Mouse (Mus musculus): ENCODE measurements at regions not wholly inside any gene's neighbourhood (a gene's known extent, or its start where the extent isn't known, plus 50 kb on each side); places are given as distances from the start of the nearest gene placed in this dataset.

DNA sequence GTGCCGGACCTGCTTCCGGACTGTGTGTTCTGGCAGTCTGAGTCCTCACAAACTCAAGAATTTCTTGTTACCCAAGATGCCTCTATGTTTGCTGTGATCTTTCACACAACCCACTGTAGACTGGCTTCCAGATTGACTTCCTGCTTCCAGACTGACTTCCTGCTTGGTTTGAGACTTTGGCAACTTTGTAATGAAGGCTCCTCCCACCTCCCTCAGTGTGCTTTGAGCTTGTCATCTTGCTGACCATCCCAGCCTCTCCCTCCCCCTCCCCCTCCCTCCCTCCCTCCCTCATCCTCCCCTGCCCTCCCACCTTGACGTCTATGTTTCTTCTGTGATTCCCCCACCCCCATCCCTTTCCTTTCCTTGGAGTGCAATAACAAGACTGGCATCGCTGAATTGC lies 51.7 kb upstream of the Shb start:
- Histone ChIP-seq H3K36me3 (ENCODE audit: control insufficient read depth, insufficient read depth) (no peaks in the 10 kb centered on the region), H3K4me2 (ENCODE audit: low read depth) (no peak overlapping the region), H3K79me2 (ENCODE audit: control insufficient read depth, insufficient read depth) (no peaks in the 10 kb centered on the region), H3K27me3 (ENCODE audit: control insufficient read depth, insufficient read depth, insufficient read length) (peaks cover 71% of the 10 kb centered on the region), H3ac (ENCODE audit: control insufficient read depth, insufficient read length) (no peak overlapping the region), H3K4me3 (no peak overlapping the region)
- no peak for TF ChIP-seq E2F4 (IDR thresholded peaks at IDR 0.05; ENCODE audit: insufficient read depth)
- TF ChIP-seq MAX (IDR thresholded peaks at IDR 0.05; ENCODE audit: low read depth) = no peak
- no peak for TF ChIP-seq TCF3 (IDR thresholded peaks at IDR 0.05; ENCODE audit: insufficient read length, low read depth)
- no peak for TF ChIP-seq POLR2A (IDR thresholded peaks at IDR 0.05; ENCODE audit: insufficient read length, low read depth)
- TF ChIP-seq POLR2AphosphoS2 (IDR thresholded peaks at IDR 0.05; ENCODE audit: insufficient read length, low read depth) = no peak
- TF ChIP-seq REST (IDR thresholded peaks at IDR 0.05; ENCODE audit: insufficient read depth, insufficient read length) = no peak
- TF ChIP-seq MYOD1 (IDR thresholded peaks at IDR 0.05; ENCODE audit: control insufficient read depth in 1 of 3, insufficient read length in 2 of 3, low read depth in 2 of 3) = no peak
- no peak for TF ChIP-seq SRF (IDR thresholded peaks at IDR 0.05; ENCODE audit: control insufficient read depth, insufficient read length, low read depth)
- no peak for TF ChIP-seq MYOG (IDR thresholded peaks at IDR 0.05; ENCODE audit: control insufficient read depth in 1 of 3, insufficient read depth in 1 of 3, insufficient read length in 2 of 3, low read depth in 2 of 3)
- TF ChIP-seq USF1 (IDR thresholded peaks at IDR 0.05; ENCODE audit: low read depth) = no peak
- no peak for TF ChIP-seq TCF12 (IDR thresholded peaks at IDR 0.05; ENCODE audit: insufficient read depth, poor library complexity, severe bottlenecking)
- TF ChIP-seq CEBPB (IDR thresholded peaks at IDR 0.05; ENCODE audit: insufficient read depth, poor library complexity, severe bottlenecking) = no peak

DNA sequence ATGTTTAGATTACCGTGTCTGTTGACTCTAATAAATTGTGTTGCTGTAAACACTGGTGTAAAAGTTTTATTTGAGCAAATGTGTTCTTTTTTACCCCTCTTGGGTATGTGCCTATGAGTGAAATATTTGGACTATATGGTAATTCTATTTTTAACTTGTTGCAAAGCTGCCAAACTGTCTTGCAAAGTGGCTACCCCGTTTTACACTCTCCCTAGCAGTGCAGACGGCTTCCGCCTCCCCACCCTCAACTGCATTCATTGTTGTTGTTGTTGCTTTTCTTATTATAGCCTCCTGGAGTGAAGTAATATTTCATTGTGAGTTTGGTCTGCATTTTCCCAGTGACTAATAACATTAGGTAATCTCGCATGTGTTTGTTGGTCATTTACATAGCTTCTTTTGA lies 50.2 kb upstream of the Shb start:
- H3K79me2 ChIP-seq (ENCODE audit: control insufficient read depth, insufficient read depth) = no peaks in the 10 kb centered on the region
- no peak overlapping the region for H3K4me2 ChIP-seq (ENCODE audit: low read depth)
- no peak for TF ChIP-seq USF1 (IDR thresholded peaks at IDR 0.05; ENCODE audit: low read depth)
- no peak for TF ChIP-seq POLR2AphosphoS2 (IDR thresholded peaks at IDR 0.05; ENCODE audit: insufficient read length, low read depth)
- no peak for TF ChIP-seq CEBPB (IDR thresholded peaks at IDR 0.05; ENCODE audit: insufficient read depth, poor library complexity, severe bottlenecking)
- no peak for TF ChIP-seq TCF12 (IDR thresholded peaks at IDR 0.05; ENCODE audit: insufficient read depth, poor library complexity, severe bottlenecking)
- TF ChIP-seq MAX (IDR thresholded peaks at IDR 0.05; ENCODE audit: low read depth) = no peak
- TF ChIP-seq SRF (IDR thresholded peaks at IDR 0.05; ENCODE audit: control insufficient read depth, insufficient read length, low read depth) = no peak
- no peak for TF ChIP-seq MYOD1 (IDR thresholded peaks at IDR 0.05; ENCODE audit: control insufficient read depth in 1 of 3, insufficient read length in 2 of 3, low read depth in 2 of 3)
- TF ChIP-seq TCF3 (IDR thresholded peaks at IDR 0.05; ENCODE audit: insufficient read length, low read depth) = no peak
- TF ChIP-seq MYOG (IDR thresholded peaks at IDR 0.05; ENCODE audit: control insufficient read depth in 1 of 3, insufficient read depth in 1 of 3, insufficient read length in 2 of 3, low read depth in 2 of 3) = no peak
- TF ChIP-seq REST (IDR thresholded peaks at IDR 0.05; ENCODE audit: insufficient read depth, insufficient read length) = no peak
- no peak for TF ChIP-seq POLR2A (IDR thresholded peaks at IDR 0.05; ENCODE audit: insufficient read length, low read depth)
- TF ChIP-seq E2F4 (IDR thresholded peaks at IDR 0.05; ENCODE audit: insufficient read depth) = no peak
- no peak overlapping the region for H3K4me3 ChIP-seq
- H3K27me3 ChIP-seq (ENCODE audit: control insufficient read depth, insufficient read depth, insufficient read length) = peaks cover 63% of the 10 kb centered on the region
- H3K36me3 ChIP-seq (ENCODE audit: control insufficient read depth, insufficient read depth) = no peaks in the 10 kb centered on the region
- no peak overlapping the region for H3ac ChIP-seq (ENCODE audit: control insufficient read depth, insufficient read length)
